Mouse (Mus musculus) heart, postnatal 0 days (tissue): ENCODE results near the gene Dgkq. TPM values are rescaled to one million over a fixed set of nuclear protein-coding genes. Genes with fewer than 3 reads are reported as not detected.

Experiments
- ATAC-seq: fragments of 200-750 bp; cut with Nextera tagmentation; 2 replicates; pipeline ENCODE4 v1.8.0; 2017; ENCODE audit warnings: low read depth, moderate number of reproducible peaks, moderate library complexity; ENCODE audit not compliant: insufficient read depth
- DNase-seq: peaks from one replicate; pipeline ENCODE4 v3.0.0-alpha.2; 2016; ENCODE audit warnings: low spot score
- H3K27ac ChIP-seq: fragments of 300-500 bp; sonication (generic); 2 replicates; pipeline ENCODE4 v1.5.1; 2014; ENCODE audit warnings: low read depth, mild to moderate bottlenecking
- H3K27me3 ChIP-seq: fragments of 300-500 bp; sonication (generic); 2 replicates; pipeline ENCODE4 v1.6.1; 2014; ENCODE audit warnings: low read length, mixed read lengths; ENCODE audit not compliant: control insufficient read depth, insufficient read depth
- H3K36me3 ChIP-seq: fragments of 300-500 bp; sonication (generic); replicated peaks from 2 replicates; pipeline ENCODE4 v1.6.1; 2014; ENCODE audit warnings: low read length, mixed read lengths; ENCODE audit not compliant: control insufficient read depth, insufficient read depth
- H3K4me1 ChIP-seq: fragments of 300-500 bp; sonication (generic); 2 replicates; pipeline ENCODE4 v1.6.1; 2014; ENCODE audit warnings: antibody characterized with exemption; ENCODE audit not compliant: control insufficient read depth, insufficient read depth
- H3K4me2 ChIP-seq: fragments of 300-500 bp; sonication (generic); 2 replicates; pipeline ENCODE4 v1.6.1; 2014; ENCODE audit warnings: low read depth, mild to moderate bottlenecking, low read length, moderate library complexity
- H3K4me3 ChIP-seq: fragments of 300-500 bp; sonication (generic); 2 replicates; pipeline ENCODE4 v1.5.1; 2014; ENCODE audit warnings: low read depth, low read length
- H3K9ac ChIP-seq: fragments of 300-500 bp; sonication (generic); replicated peaks from 2 replicates; pipeline ENCODE4 v1.6.1; 2014; ENCODE audit warnings: low read depth, low read length, mixed read lengths
- H3K9me3 ChIP-seq: fragments of 300-500 bp; sonication (generic); replicated peaks from 2 replicates; pipeline ENCODE4 v1.6.1; 2016; ENCODE audit warnings: low read length; ENCODE audit not compliant: control insufficient read depth
- CTCF ChIP-seq: IDR thresholded peaks from 2 replicates; pipeline ENCODE4 v1.5.1; 2016; ENCODE audit warnings: antibody characterized with exemption, control low read depth, low read depth
- EP300 ChIP-seq: IDR thresholded peaks from 2 replicates; pipeline ENCODE4 v1.6.1; 2016; ENCODE audit warnings: antibody characterized with exemption, low read depth
- WGBS: fragments of 180-500 bp; shearing (Covaris S2); extraction: QIAGEN DNeasy Blood & Tissue Kit; methylation state at CpG from one replicate; pipeline ENCODE4 v1.1.7; 2014; 5-methylcytosine and 5-hydroxymethylcytosine counted together
- polyA plus RNA-seq: library from polyadenylated mRNA; unstranded; fragments of >200 nt; fragmentation: Nextera tagmentation; extraction: Ambion mirVana; gene quantifications from 2 replicates; pipeline ENCODE4 v1.2.1, GENCODE M21; 2015
- total RNA-seq: library from RNA; depleted of rRNA; stranded (reverse); fragments of >200 nt; gene quantifications from 2 replicates; pipeline ENCODE4 v1.2.3, GENCODE M21; 2014; ENCODE audit warnings: low replicate concordance

Gene Dgkq
- total and polyA plus RNA-seq, 2 experiments from 2014 or later, result 3.0 to 34.7 TPM

DNA sequence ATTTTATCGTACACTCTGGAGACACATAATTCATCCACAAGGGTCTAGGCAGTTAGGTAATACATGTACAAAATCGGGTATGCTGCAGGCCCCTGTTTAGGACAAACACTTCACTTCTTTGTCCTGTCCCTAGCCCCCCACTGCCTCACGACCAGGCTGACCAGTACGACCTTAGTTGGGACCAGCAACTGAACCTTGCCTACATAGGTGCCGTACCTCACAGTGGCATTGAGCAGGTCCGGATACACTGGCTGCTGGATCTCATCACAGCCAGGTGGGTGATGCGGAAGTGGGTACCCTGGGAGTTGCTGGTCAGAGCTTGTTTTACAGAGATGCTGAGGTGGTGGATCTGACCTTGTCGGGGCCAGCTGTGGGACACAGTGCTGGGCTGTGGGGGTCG lies 514 bp upstream of the Dgkq start:
- WGBS, result 77% methylated on average over 9 of the region's 9 CpGs
- H3K27ac ChIP-seq, result 0 out of 2 replicates have a peak overlapping the region, but pooled peaks have one; percentile 91
- no peaks in the 10 kb centered on the region for H3K9me3 ChIP-seq
- H3K9ac ChIP-seq, result peak overlapping the region; percentile 69
- no peaks in the 10 kb centered on the region for H3K27me3 ChIP-seq
- TF ChIP-seq EP300 (no peak), CTCF (no peak)
- DNase-seq (no peak), ATAC-seq (no peak)
- peaks cover 10% of the 10 kb centered on the region; the same call in 1 of the 2 replicates for H3K36me3 ChIP-seq
- H3K4me1 ChIP-seq, result peaks cover 19% of the 10 kb centered on the region; the same call in 1 of the 2 replicates
- H3K4me3 ChIP-seq, result peak overlapping the region; percentile 55
- H3K4me2 ChIP-seq, result peak overlapping the region; percentile 69

DNA sequence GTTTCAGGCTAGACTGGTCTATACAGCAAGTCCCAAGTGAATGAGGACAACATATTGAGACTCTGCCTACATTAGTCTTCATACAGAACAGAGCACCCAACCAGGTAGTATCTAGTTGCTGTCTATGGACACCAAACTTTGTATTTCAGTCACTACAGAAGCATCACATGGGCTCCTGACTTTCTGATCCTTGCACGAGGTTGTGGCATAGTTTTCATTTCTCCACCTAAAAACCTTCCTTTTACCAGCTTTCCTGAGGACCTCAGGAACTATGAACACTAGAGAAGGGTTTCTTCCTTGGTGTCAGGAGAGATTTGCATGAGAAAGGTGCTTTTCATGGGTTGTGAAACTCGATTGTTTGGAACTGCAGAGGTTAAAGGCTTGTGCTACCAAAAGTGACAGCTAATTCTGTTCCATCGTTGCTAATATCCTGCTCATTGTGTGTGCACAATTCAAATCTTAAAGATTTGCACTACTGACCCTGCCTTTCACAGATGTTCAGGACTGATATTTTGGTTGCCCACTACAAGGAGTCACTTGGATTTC lies 1.0 kb downstream of the Dgkq start:
- Histone ChIP-seq H3K4me2 (peak overlapping the region; percentile 69), H3K9ac (peak overlapping the region; percentile 69; the same call in 1 of the 2 replicates), H3K9me3 (no peaks in the 10 kb centered on the region), H3K4me1 (peaks cover 19% of the 10 kb centered on the region; the same call in 1 of the 2 replicates), H3K27me3 (0 out of 2 replicates have a peak, but pooled peaks cover 2% of the 10 kb centered on the region), H3K36me3 (peaks cover 10% of the 10 kb centered on the region; the same call in 1 of the 2 replicates), H3K27ac (peak overlapping the region; percentile 91), H3K4me3 (peak overlapping the region; percentile 55)
- ATAC-seq (no peak), DNase-seq (peak; percentile 10)
- no peak for TF ChIP-seq EP300
- no peak for TF ChIP-seq CTCF
- 7% methylated on average over 3 of the region's 3 CpGs for WGBS

DNA sequence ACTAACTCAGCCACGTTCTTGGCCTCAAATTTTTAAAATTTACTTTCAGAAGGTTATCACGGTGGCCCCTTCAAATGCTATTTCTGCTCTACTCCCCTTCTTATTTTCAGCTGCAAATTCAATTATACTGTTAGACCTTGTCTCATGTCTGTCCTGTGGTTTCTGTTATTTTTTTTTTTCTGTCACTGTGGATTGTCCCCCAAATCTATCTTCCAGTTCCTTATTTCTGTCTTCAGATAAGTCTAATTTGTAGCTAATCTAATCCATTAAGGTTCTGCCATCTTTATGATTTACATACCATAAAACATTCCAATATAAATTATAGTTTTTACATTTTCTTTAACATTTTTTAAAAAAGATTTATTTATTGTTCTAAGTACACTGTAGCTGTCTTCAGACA lies 2.1 kb downstream of the Dgkq start:
- ATAC-seq (no peak), DNase-seq (no peak)
- Histone ChIP-seq H3K9me3 (no peaks in the 10 kb centered on the region), H3K9ac (no peak overlapping the region), H3K4me2 (no peak overlapping the region), H3K4me3 (no peak overlapping the region), H3K27me3 (0 out of 2 replicates have a peak, but pooled peaks cover 5% of the 10 kb centered on the region), H3K4me1 (peaks cover 19% of the 10 kb centered on the region; the same call in 1 of the 2 replicates), H3K27ac (no peak overlapping the region), H3K36me3 (peaks cover under 1% of the 10 kb centered on the region; the same call in 1 of the 2 replicates)
- WGBS, result 73% methylated on average over 2 of the region's 2 CpGs
- TF ChIP-seq EP300 (no peak), CTCF (no peak)

DNA sequence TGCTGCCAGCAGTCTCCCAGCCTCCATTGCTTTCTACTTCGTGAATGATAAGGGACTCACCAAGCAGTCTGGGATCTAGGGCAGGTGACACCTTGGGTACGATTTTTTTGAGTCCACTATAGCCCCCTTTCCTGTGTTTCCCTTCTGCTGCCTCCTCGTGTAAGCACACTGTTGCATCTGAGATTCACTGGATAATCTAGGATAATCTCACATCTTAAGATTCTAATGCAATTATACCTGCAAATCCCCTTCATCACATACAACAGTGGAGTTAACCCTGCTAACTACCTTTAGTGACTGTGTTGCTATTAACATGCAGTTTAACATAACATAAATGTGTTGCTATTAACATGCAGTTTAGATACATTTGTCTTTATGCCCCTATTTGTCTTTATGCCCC lies 4.4 kb downstream of the Dgkq start:
- H3K4me3 ChIP-seq, result no peak overlapping the region
- H3K4me2 ChIP-seq, result no peak overlapping the region
- H3K27ac ChIP-seq, result no peak overlapping the region
- 38% methylated on average over 3 of the region's 3 CpGs for WGBS
- no peaks in the 10 kb centered on the region for H3K9me3 ChIP-seq
- H3K4me1 ChIP-seq, result peaks cover 16% of the 10 kb centered on the region; the same call in 1 of the 2 replicates
- 0 out of 2 replicates have a peak, but pooled peaks cover 5% of the 10 kb centered on the region for H3K27me3 ChIP-seq
- no peak for TF ChIP-seq EP300
- TF ChIP-seq CTCF, result no peak
- H3K36me3 ChIP-seq, result no peaks in the 10 kb centered on the region
- no peak overlapping the region for H3K9ac ChIP-seq
- no peak for ATAC-seq
- no peak for DNase-seq

DNA sequence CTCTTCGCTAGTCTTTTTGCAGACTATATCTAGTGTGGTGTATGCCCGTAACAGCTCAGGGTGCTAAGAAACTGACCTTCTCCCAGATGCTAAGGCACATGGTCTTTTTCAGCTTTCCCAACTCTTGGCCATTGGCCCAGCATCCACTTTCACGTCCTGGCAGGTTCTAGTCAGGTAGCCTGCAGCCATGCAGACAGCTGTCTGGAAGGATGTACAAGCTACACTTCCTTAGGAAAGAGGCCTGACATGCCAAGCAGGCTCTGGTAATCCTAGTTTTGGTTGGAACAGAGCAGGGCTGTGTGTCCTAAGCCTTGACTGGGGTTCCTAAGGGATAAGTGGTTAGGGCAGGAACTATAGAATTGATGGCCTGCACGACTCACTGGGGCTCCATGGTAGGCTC lies 6.7 kb downstream of the Dgkq start:
- WGBS, result 77% methylated on average over 4 of the region's 4 CpGs
- Histone ChIP-seq H3K4me1 (peaks cover 6% of the 10 kb centered on the region; the same call in 1 of the 2 replicates), H3K4me2 (no peak overlapping the region), H3K9me3 (no peaks in the 10 kb centered on the region), H3K36me3 (0 out of 2 replicates have a peak, but pooled peaks cover 4% of the 10 kb centered on the region), H3K9ac (no peak overlapping the region), H3K27ac (no peak overlapping the region), H3K27me3 (0 out of 2 replicates have a peak, but pooled peaks cover 5% of the 10 kb centered on the region), H3K4me3 (no peak overlapping the region)
- no peak for TF ChIP-seq CTCF
- TF ChIP-seq EP300, result no peak
- ATAC-seq (no peak), DNase-seq (no peak)
